Mouse (Mus musculus) kidney, adult 2 months (tissue): ENCODE measurements around the gene 9330161L09Rik. TPM values are rescaled to one million over a fixed set of nuclear protein-coding genes. Genes with fewer than 3 reads are reported as not detected.

Source experiments
- DNase-seq: peaks from one replicate; pipeline ENCODE4 v3.0.0; 2021
- H3K27ac ChIP-seq: fragments of 200-500 bp; 2 replicates; pipeline ENCODE4 v1.5.1; 2012; ENCODE audit warnings: low read depth, low read length, control low read depth, inconsistent platforms; ENCODE audit not compliant: insufficient read depth
- H3K27me3 ChIP-seq: fragments of 200-500 bp; replicated peaks from 2 replicates; pipeline ENCODE4 v1.6.1; 2012; ENCODE audit warnings: mild to moderate bottlenecking, moderate library complexity, low read length, inconsistent platforms; ENCODE audit not compliant: control insufficient read depth, insufficient read depth
- H3K36me3 ChIP-seq: fragments of 200-500 bp; 2 replicates; pipeline ENCODE4 v1.6.1; 2012; ENCODE audit warnings: mild to moderate bottlenecking, moderate library complexity, low read length, inconsistent platforms; ENCODE audit not compliant: control insufficient read depth, insufficient read depth
- H3K4me1 ChIP-seq: fragments of 200-500 bp; 2 replicates; pipeline ENCODE4 v1.6.1; 2011; ENCODE audit warnings: low read length; ENCODE audit not compliant: control insufficient read depth, insufficient read depth
- H3K4me3 ChIP-seq: fragments of 200-500 bp; 2 replicates; pipeline ENCODE4 v1.5.1; 2011; ENCODE audit warnings: mild to moderate bottlenecking, low read depth, low read length, control low read depth; ENCODE audit not compliant: insufficient read depth
- CTCF ChIP-seq: fragments of 200-500 bp; conservative IDR thresholded peaks from 2 replicates; pipeline ENCODE4 v1.5.1; 2011; ENCODE audit warnings: low read depth, mild to moderate bottlenecking, control low read depth, low read length, moderate library complexity, mixed read lengths; ENCODE audit not compliant: insufficient read depth, insufficient read length
- POLR2A ChIP-seq: fragments of 200-500 bp; IDR thresholded peaks from one replicate; pipeline ENCODE4 v1.6.1; 2011; ENCODE audit warnings: low read depth, low read length, control low read depth
- WGBS: fragments of 180-500 bp; shearing (Covaris S2); methylation state at CpG from one replicate; pipeline ENCODE4 v1.1.7; 2018; 5-methylcytosine and 5-hydroxymethylcytosine counted together
- polyA plus RNA-seq: library from polyadenylated mRNA; depleted of rRNA; stranded (reverse); fragments of >200 nt; gene quantifications from 2 replicates; pipeline ENCODE4 v1.2.3, GENCODE M21; 2012; rRNA removed

The 9330161L09Rik gene
- polyA plus RNA-seq, 1 experiment, result 0.81 TPM

- DNase-seq, result no peak
- no peaks in the 10 kb centered on the region for H3K36me3 ChIP-seq
- no peak overlapping the region for H3K4me3 ChIP-seq
- WGBS, result 44% methylated on average over 4 of the region's 4 CpGs
- no peaks in the 10 kb centered on the region for H3K27me3 ChIP-seq
- H3K27ac ChIP-seq, result no peak overlapping the region
- TF ChIP-seq POLR2A (no peak), CTCF (no peak)
- H3K4me1 ChIP-seq, result no peaks in the 10 kb centered on the region
These were observed 48.4 kb downstream of the 9330161L09Rik start for GRCm38 (mm10) chr12:103358951-103359801.

GRCm38 (mm10) chr12:103358216-103358615 lies 49.4 kb downstream of the 9330161L09Rik start:
- Histone ChIP-seq H3K4me3 (no peak overlapping the region), H3K27me3 (no peaks in the 10 kb centered on the region), H3K4me1 (no peaks in the 10 kb centered on the region), H3K27ac (no peak overlapping the region), H3K36me3 (no peaks in the 10 kb centered on the region)
- TF ChIP-seq CTCF (no peak), POLR2A (no peak)
- 71% methylated on average over 8 of the region's 8 CpGs for WGBS
- no peak for DNase-seq

Other genes starting within 250 kb of the 9330161L09Rik start
- 6.5 and 6.6 TPM in 2 replicates for gene Prima1, start 165.7 kb downstream of the 9330161L09Rik start, polyA plus RNA-seq
- 0.05 and 0.08 TPM in 2 replicates for gene Fam181a, start 96.8 kb downstream of the 9330161L09Rik start, polyA plus RNA-seq
- 6.7 and 10.7 TPM in 2 replicates for gene Asb2, start 51.8 kb downstream of the 9330161L09Rik start, polyA plus RNA-seq
- 3.9 and 4.0 TPM in 2 replicates for gene Otub2, start 19.1 kb downstream of the 9330161L09Rik start, polyA plus RNA-seq
- gene Ddx24, start 18.0 kb upstream of the 9330161L09Rik start, polyA plus RNA-seq, result 37.5 and 41.9 TPM in 2 replicates
- gene Ifi27, start 26.4 kb upstream of the 9330161L09Rik start, polyA plus RNA-seq, result 320 and 355 TPM in 2 replicates
- gene Ifi27l2a, start 35.9 kb upstream of the 9330161L09Rik start, polyA plus RNA-seq, result 427 and 428 TPM in 2 replicates
- gene Ifi27l2b, start 49.4 kb upstream of the 9330161L09Rik start, polyA plus RNA-seq, result 0.08 and 0.19 TPM in 2 replicates
- gene Ppp4r4, start 124.5 kb upstream of the 9330161L09Rik start, polyA plus RNA-seq, result 0.99 and 1.0 TPM in 2 replicates
- 1.5 TPM in 2 replicates for gene Serpina10, start 223.6 kb upstream of the 9330161L09Rik start, polyA plus RNA-seq
- 0.58 and 0.81 TPM in 2 replicates for gene Serpina6, start 249.4 kb upstream of the 9330161L09Rik start, polyA plus RNA-seq